Comparison of ENCODE assay signal across 7 mouse cellular contexts in genomic region chr5:106801886-106802798, GRCm38 (mm10).
DNase-seq lines count a peak whose midpoint lies in the region; ATAC-seq and TF ChIP-seq lines count a peak whose summit lies in the region.

No protein-coding gene starts in this region.

- peak; percentile 92 for DNase-seq in adrenal gland, postnatal 14 days
- DNase-seq in left cerebral cortex, postnatal 36 days (ENCODE audit: low spot score in 2 of 2): peak; percentile 79 to 85
- peak; percentile 99 for DNase-seq in midbrain, embryonic 11.5 days (ENCODE audit: low spot score, missing footprints)
- DNase-seq in skeletal muscle tissue, adult 2 months (ENCODE audit: low read depth, low spot score): peak; percentile 54

- H3K27ac ChIP-seq in embryonic facial prominence, embryonic 12.5 days: no peak overlapping the region
- H3K27ac ChIP-seq in intestine, postnatal 0 days (ENCODE audit: low read depth, low read length): no peak overlapping the region
- H3K27ac ChIP-seq in midbrain, embryonic 11.5 days (ENCODE audit: low read depth, low read length): no peak overlapping the region

- TF ChIP-seq CTCF in intestine, postnatal 0 days (IDR thresholded peaks at IDR 0.05; ENCODE audit: low read depth): peak; percentile 98

- H3K9me3 ChIP-seq in embryonic facial prominence, embryonic 12.5 days: no peaks in the 10 kb centered on the region
- H3K9me3 ChIP-seq in intestine, postnatal 0 days (ENCODE audit: control insufficient read depth): no peaks in the 10 kb centered on the region
- no peaks in the 10 kb centered on the region for H3K9me3 ChIP-seq in midbrain, embryonic 11.5 days (ENCODE audit: control insufficient read depth, low read length)

- intact Hi-C loops in left cerebral cortex, postnatal 36 days (cut with DNase I): loop anchor here (5.0 to 10.0 kb wide), 2 partner anchors 105 to 337 kb away; partner anchors contain the start of gene Zfp644

- H3K36me3 ChIP-seq in embryonic facial prominence, embryonic 12.5 days: no peaks in the 10 kb centered on the region
- H3K36me3 ChIP-seq in intestine, postnatal 0 days (ENCODE audit: control insufficient read depth, insufficient read depth): no peaks in the 10 kb centered on the region
- no peaks in the 10 kb centered on the region for H3K36me3 ChIP-seq in midbrain, embryonic 11.5 days (ENCODE audit: control insufficient read depth, insufficient read depth, low read length)

- ATAC-seq in embryonic facial prominence, embryonic 12.5 days (ENCODE audit: insufficient number of reproducible peaks, insufficient read depth, low FRiP score, low TSS enrichment): peak; percentile 36; the same call in 1 of the 2 replicates
- peak; percentile 96 for ATAC-seq in granulocyte monocyte progenitor cell, adult 5-6 weeks (replicated peaks; ENCODE audit: poor library complexity, severe bottlenecking)
- ATAC-seq in intestine, postnatal 0 days: peak; percentile 80
- peak; percentile 80 for ATAC-seq in midbrain, embryonic 11.5 days (ENCODE audit: low FRiP score)

- H3K9ac ChIP-seq in embryonic facial prominence, embryonic 12.5 days: 0 out of 2 replicates have a peak overlapping the region, but pooled peaks have one; percentile 30
- no peak overlapping the region for H3K9ac ChIP-seq in intestine, postnatal 0 days (ENCODE audit: low read depth, low read length)
- no peak overlapping the region for H3K9ac ChIP-seq in midbrain, embryonic 11.5 days (ENCODE audit: low read length)

- peak overlapping the region; percentile 32 for H3K4me3 ChIP-seq in embryonic facial prominence, embryonic 12.5 days
- no peak overlapping the region for H3K4me3 ChIP-seq in intestine, postnatal 0 days (ENCODE audit: low read depth, low read length)
- peak overlapping the region; percentile 6; the same call in 1 of the 2 replicates for H3K4me3 ChIP-seq in midbrain, embryonic 11.5 days (ENCODE audit: low read depth, low read length)

- 0 out of 2 replicates have a peak, but pooled peaks cover 5% of the 10 kb centered on the region for H3K27me3 ChIP-seq in embryonic facial prominence, embryonic 12.5 days
- H3K27me3 ChIP-seq in intestine, postnatal 0 days (replicated peaks; ENCODE audit: control insufficient read depth, insufficient read depth, low read length): no peaks in the 10 kb centered on the region
- H3K27me3 ChIP-seq in midbrain, embryonic 11.5 days (ENCODE audit: control insufficient read depth, insufficient read depth, low read length): no peaks in the 10 kb centered on the region; the same call in none of the 2 replicates

- H3K4me2 ChIP-seq in embryonic facial prominence, embryonic 12.5 days (replicated peaks): peak overlapping the region; percentile 55
- H3K4me2 ChIP-seq in intestine, postnatal 0 days (replicated peaks; ENCODE audit: low read depth): peak overlapping the region; percentile 60
- peak overlapping the region; percentile 44 for H3K4me2 ChIP-seq in midbrain, embryonic 11.5 days

- peaks cover 11% of the 10 kb centered on the region for H3K4me1 ChIP-seq in embryonic facial prominence, embryonic 12.5 days
- H3K4me1 ChIP-seq in intestine, postnatal 0 days (replicated peaks; ENCODE audit: control insufficient read depth, insufficient read depth, low read length): no peaks in the 10 kb centered on the region
- H3K4me1 ChIP-seq in midbrain, embryonic 11.5 days (ENCODE audit: control insufficient read depth, insufficient read depth, low read length): no peaks in the 10 kb centered on the region

- 5% methylated on average over 32 of the region's 32 CpGs for WGBS in embryonic facial prominence, embryonic 12.5 days
- 9% methylated on average over 32 of the region's 32 CpGs for WGBS in intestine, postnatal 0 days
- 7% methylated on average over 32 of the region's 32 CpGs for WGBS in midbrain, embryonic 11.5 days

Comparison
In these comparisons a context has a peak if more than half of its experiments do, and no peak if none do; other contexts are left out.
1. ATAC-seq: peak in every context shown above with its lines; median percentile 96 in granulocyte monocyte progenitor cell, adult 5-6 weeks; 80 in intestine, postnatal 0 days; 80 in midbrain, embryonic 11.5 days; 36 in embryonic facial prominence, embryonic 12.5 days.